Mouse (Mus musculus): ENCODE data around the gene Trappc12. TPM values are rescaled to one million over a fixed set of nuclear protein-coding genes. Genes with fewer than 3 reads are reported as not detected.

The Trappc12 gene
- polyA plus RNA-seq, 1 experiment from 2014 or later: 32.9 TPM

- H3K27me3 ChIP-seq (replicated peaks; ENCODE audit: control insufficient read depth, insufficient read depth, low read length): no peaks in the 10 kb centered on the region
- peak within 1 kb of the TSS; percentile 57 for H3K4me3 ChIP-seq (ENCODE audit: low read depth, low read length)
- DNase-seq (ENCODE audit: low spot score): peak; percentile 93
- peak within 1 kb of the TSS; percentile 57 for H3K4me2 ChIP-seq (ENCODE audit: low read depth, low read length)
- ATAC-seq (ENCODE audit: low read depth): peak; percentile 96
- H3K9ac ChIP-seq (ENCODE audit: low read depth, low read length): peak within 1 kb of the TSS; percentile 70
- H3K9me3 ChIP-seq (ENCODE audit: control insufficient read depth, low read length): no peaks in the 10 kb centered on the region
- H3K27ac ChIP-seq (replicated peaks; ENCODE audit: low read depth, low read length): peak within 1 kb of the TSS; percentile 92
- peaks cover 8% of the 10 kb centered on the region; the same call in 1 of the 2 replicates for H3K36me3 ChIP-seq (ENCODE audit: control insufficient read depth, insufficient read depth, low read length)
- peaks cover 10% of the 10 kb centered on the region for H3K4me1 ChIP-seq (ENCODE audit: control insufficient read depth, insufficient read depth, low read length)
- WGBS: 3% methylated on average over 31 of the region's 53 CpGs
Observed at GRCm38 (mm10) chr12:28675121-28675924, 74.9 kb downstream of the Trappc12 start, which contains the start of gene Adi1. TSS of gene Adi1 (plus strand) at chr12:28675231.

- Histone ChIP-seq H3K4me3 (ENCODE audit: low read depth, low read length) (peak overlapping the region; percentile 57), H3K36me3 (ENCODE audit: control insufficient read depth, insufficient read depth, low read length) (peaks cover 8% of the 10 kb centered on the region; the same call in 1 of the 2 replicates), H3K9me3 (ENCODE audit: control insufficient read depth, low read length) (no peaks in the 10 kb centered on the region), H3K4me2 (ENCODE audit: low read depth, low read length) (peak overlapping the region; percentile 57), H3K9ac (ENCODE audit: low read depth, low read length) (peak overlapping the region; percentile 70; the same call in 1 of the 2 replicates), H3K27ac (replicated peaks; ENCODE audit: low read depth, low read length) (peak overlapping the region; percentile 92; the same call in 1 of the 2 replicates), H3K4me1 (ENCODE audit: control insufficient read depth, insufficient read depth, low read length) (peaks cover 10% of the 10 kb centered on the region), H3K27me3 (replicated peaks; ENCODE audit: control insufficient read depth, insufficient read depth, low read length) (no peaks in the 10 kb centered on the region)
- ATAC-seq (ENCODE audit: low read depth): no peak
- 83% methylated on average over 10 of the region's 10 CpGs for WGBS
- no peak for DNase-seq (ENCODE audit: low spot score)
Observed at GRCm38 (mm10) chr12:28674038-28674720, 76.1 kb downstream of the Trappc12 start.

GRCm38 (mm10) chr12:28667287-28667686 lies 83.0 kb downstream of the Trappc12 start:
- no peak overlapping the region for H3K4me2 ChIP-seq (ENCODE audit: low read depth, low read length)
- H3K27me3 ChIP-seq (replicated peaks; ENCODE audit: control insufficient read depth, insufficient read depth, low read length): no peaks in the 10 kb centered on the region
- 0 out of 2 replicates have a peak, but pooled peaks have one; percentile 45 for ATAC-seq (ENCODE audit: low read depth)
- DNase-seq (ENCODE audit: low spot score): peak; percentile 39
- H3K9ac ChIP-seq (ENCODE audit: low read depth, low read length): no peak overlapping the region
- H3K27ac ChIP-seq (replicated peaks; ENCODE audit: low read depth, low read length): no peak overlapping the region
- H3K9me3 ChIP-seq (ENCODE audit: control insufficient read depth, low read length): no peaks in the 10 kb centered on the region
- 15% methylated on average over 8 of the region's 8 CpGs for WGBS
- 0 out of 2 replicates have a peak, but pooled peaks cover 4% of the 10 kb centered on the region for H3K36me3 ChIP-seq (ENCODE audit: control insufficient read depth, insufficient read depth, low read length)
- no peak overlapping the region for H3K4me3 ChIP-seq (ENCODE audit: low read depth, low read length)
- peaks cover 8% of the 10 kb centered on the region; the same call in 1 of the 2 replicates for H3K4me1 ChIP-seq (ENCODE audit: control insufficient read depth, insufficient read depth, low read length)

- Histone ChIP-seq H3K27me3 (replicated peaks; ENCODE audit: control insufficient read depth, insufficient read depth, low read length) (no peaks in the 10 kb centered on the region), H3K36me3 (ENCODE audit: control insufficient read depth, insufficient read depth, low read length) (0 out of 2 replicates have a peak, but pooled peaks cover 4% of the 10 kb centered on the region), H3K9me3 (ENCODE audit: control insufficient read depth, low read length) (no peaks in the 10 kb centered on the region), H3K27ac (replicated peaks; ENCODE audit: low read depth, low read length) (no peak overlapping the region), H3K4me1 (ENCODE audit: control insufficient read depth, insufficient read depth, low read length) (peaks cover 8% of the 10 kb centered on the region; the same call in 1 of the 2 replicates), H3K9ac (ENCODE audit: low read depth, low read length) (no peak overlapping the region), H3K4me3 (ENCODE audit: low read depth, low read length) (no peak overlapping the region), H3K4me2 (ENCODE audit: low read depth, low read length) (no peak overlapping the region)
- ATAC-seq (ENCODE audit: low read depth): no peak
- DNase-seq (ENCODE audit: low spot score): no peak
- WGBS: 63% methylated on average over 4 of the region's 4 CpGs
Observed at GRCm38 (mm10) chr12:28666734-28667133, 83.5 kb downstream of the Trappc12 start.

GRCm38 (mm10) chr12:28662628-28663027 lies 87.6 kb downstream of the Trappc12 start:
- Histone ChIP-seq H3K9me3 (ENCODE audit: control insufficient read depth, low read length) (no peaks in the 10 kb centered on the region), H3K27me3 (replicated peaks; ENCODE audit: control insufficient read depth, insufficient read depth, low read length) (no peaks in the 10 kb centered on the region), H3K27ac (replicated peaks; ENCODE audit: low read depth, low read length) (no peak overlapping the region), H3K4me1 (ENCODE audit: control insufficient read depth, insufficient read depth, low read length) (peaks cover 7% of the 10 kb centered on the region; the same call in 1 of the 2 replicates), H3K4me2 (ENCODE audit: low read depth, low read length) (no peak overlapping the region), H3K4me3 (ENCODE audit: low read depth, low read length) (no peak overlapping the region), H3K36me3 (ENCODE audit: control insufficient read depth, insufficient read depth, low read length) (peaks cover 42% of the 10 kb centered on the region), H3K9ac (ENCODE audit: low read depth, low read length) (no peak overlapping the region)
- DNase-seq (ENCODE audit: low spot score): no peak
- ATAC-seq (ENCODE audit: low read depth): no peak
- 87% methylated on average over 4 of the region's 4 CpGs for WGBS

- Histone ChIP-seq H3K27ac (replicated peaks; ENCODE audit: low read depth, low read length) (peak within 1 kb of the TSS; percentile 74), H3K9ac (ENCODE audit: low read depth, low read length) (peak within 1 kb of the TSS; percentile 86), H3K27me3 (replicated peaks; ENCODE audit: control insufficient read depth, insufficient read depth, low read length) (no peaks in the 10 kb centered on the region), H3K36me3 (ENCODE audit: control insufficient read depth, insufficient read depth, low read length) (peaks cover 19% of the 10 kb centered on the region; the same call in 1 of the 2 replicates), H3K4me2 (ENCODE audit: low read depth, low read length) (peak within 1 kb of the TSS; percentile 82), H3K4me3 (ENCODE audit: low read depth, low read length) (peak within 1 kb of the TSS; percentile 88), H3K4me1 (ENCODE audit: control insufficient read depth, insufficient read depth, low read length) (peaks cover 6% of the 10 kb centered on the region; the same call in 1 of the 2 replicates), H3K9me3 (ENCODE audit: control insufficient read depth, low read length) (no peaks in the 10 kb centered on the region)
- 2% methylated on average over 52 of the region's 52 CpGs for WGBS
- DNase-seq (ENCODE audit: low spot score): peak; percentile 95
- peak; percentile 97 for ATAC-seq (ENCODE audit: low read depth)
Observed at GRCm38 (mm10) chr12:28649141-28650110, 100.8 kb downstream of the Trappc12 start, which contains the start of gene Rnaseh1. TSS of gene Rnaseh1 (plus strand) at chr12:28649602.
